Mouse (Mus musculus) megakaryocyte, embryonic 14.5 days (primary cell): ENCODE data around the gene Pex26.

Experiments
- FLI1 ChIP-seq: IDR thresholded peaks from 2 replicates; pipeline ENCODE4 v1.6.1; 2012; ENCODE audit warnings: low read length, inconsistent platforms, mixed read lengths
- GATA1 ChIP-seq: IDR thresholded peaks from 3 replicates; pipeline ENCODE4 v1.6.1; 2012; ENCODE audit warnings: mixed read lengths, low read length, inconsistent platforms, borderline replicate concordance

GRCm38 (mm10) chr6:121232652-121233051 is 49.2 kb downstream of the Pex26 start:
- TF ChIP-seq GATA1: no peak
- no peak for TF ChIP-seq FLI1
